Mouse (Mus musculus) lung, postnatal 25 days (tissue): ENCODE measurements around the gene Sgcg.

Experiments
- DNase-seq: peaks from one replicate; pipeline ENCODE4 v3.0.0; 2022; ENCODE audit warnings: low spot score

Sgcg gene

GRCm38 (mm10) chr14:61232016-61232568 lies 26.2 kb downstream of the Sgcg start:
- DNase-seq: no peak

GRCm38 (mm10) chr14:61230179-61230578 lies 28.1 kb downstream of the Sgcg start:
- DNase-seq: no peak

- DNase-seq: no peak
These were observed 28.5 kb downstream of the Sgcg start for GRCm38 (mm10) chr14:61229763-61230162.

DNA sequence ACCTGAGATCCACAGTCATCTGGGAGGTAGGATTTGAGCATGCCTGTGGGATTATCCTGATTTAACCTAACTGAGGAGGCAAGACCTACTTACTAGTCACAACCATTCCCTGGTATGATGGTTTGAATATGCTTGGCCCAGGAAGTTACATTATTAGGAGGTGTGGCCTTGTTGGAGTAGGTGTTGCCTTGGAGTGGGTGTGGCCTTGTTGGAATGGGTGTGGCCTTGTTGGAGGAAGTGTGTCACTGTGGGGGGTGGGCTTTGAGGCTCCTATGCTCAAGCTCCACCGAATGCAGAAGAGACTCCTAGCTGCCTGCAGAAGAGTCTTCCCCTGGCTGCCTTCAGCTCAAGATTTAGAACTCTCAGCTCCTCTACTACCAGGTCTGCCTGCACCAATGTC lies 32.1 kb downstream of the Sgcg start:
- no peak for DNase-seq

DNA sequence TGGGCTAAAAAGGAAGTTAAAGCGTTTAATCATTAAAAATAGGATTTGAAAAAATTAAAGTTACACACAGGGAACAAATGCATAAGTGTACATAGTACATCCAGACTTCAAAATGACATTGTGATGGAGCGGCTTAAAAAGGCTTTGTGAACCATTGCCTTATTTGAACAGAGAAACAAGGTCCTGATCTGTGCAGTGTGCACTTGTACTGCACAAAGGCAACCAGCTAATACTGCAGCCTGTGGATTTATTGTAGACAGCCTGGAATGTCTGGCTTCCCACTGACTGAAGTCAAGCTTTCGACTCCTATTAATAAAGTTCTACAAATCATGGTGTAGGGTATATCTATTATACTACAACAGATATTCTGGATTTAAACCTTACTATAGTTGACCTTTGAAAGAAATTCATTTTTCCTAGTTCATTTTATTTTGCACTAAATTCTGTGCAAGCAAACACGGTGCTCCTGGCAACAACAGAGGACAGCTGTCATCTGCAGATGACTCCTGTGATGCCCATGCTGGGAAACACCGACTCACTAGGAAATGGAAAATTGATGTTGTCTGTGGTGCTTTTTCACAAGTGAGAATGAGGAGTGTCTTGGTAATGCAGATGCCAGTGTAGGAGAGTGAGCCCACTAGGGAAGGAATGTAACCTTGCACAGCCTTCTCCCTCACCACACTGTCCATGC lies 33.8 kb downstream of the Sgcg start:
- DNase-seq: no peak

GRCm38 (mm10) chr14:61223740-61224139 lies 34.5 kb downstream of the Sgcg start:
- no peak for DNase-seq

- no peak for DNase-seq
These were observed 35.8 kb downstream of the Sgcg start for GRCm38 (mm10) chr14:61222506-61222905.

DNA sequence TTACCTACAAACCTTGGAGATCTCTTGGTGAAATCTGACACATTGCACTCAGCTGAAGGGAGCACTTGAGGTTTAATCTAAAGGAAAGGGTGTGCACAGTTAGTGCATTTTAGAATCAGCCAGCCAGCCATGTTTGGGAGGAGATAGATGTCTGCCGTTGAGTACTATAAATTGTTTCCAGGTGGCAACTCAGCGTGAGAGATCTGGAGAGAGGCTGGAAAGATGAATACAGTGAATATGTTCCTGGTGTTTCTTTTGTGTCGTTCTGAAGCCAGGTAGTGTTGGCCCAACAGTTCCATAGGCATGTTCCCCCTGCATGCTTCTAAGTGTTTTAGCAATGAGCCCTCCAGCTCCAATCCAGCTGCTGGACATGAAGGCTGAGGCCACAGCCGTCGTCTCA lies 37.1 kb downstream of the Sgcg start:
- DNase-seq: no peak

GRCm38 (mm10) chr14:61211754-61212153 lies 46.5 kb downstream of the Sgcg start:
- no peak for DNase-seq

GRCm38 (mm10) chr14:61210111-61210510 lies 48.2 kb downstream of the Sgcg start:
- no peak for DNase-seq

DNA sequence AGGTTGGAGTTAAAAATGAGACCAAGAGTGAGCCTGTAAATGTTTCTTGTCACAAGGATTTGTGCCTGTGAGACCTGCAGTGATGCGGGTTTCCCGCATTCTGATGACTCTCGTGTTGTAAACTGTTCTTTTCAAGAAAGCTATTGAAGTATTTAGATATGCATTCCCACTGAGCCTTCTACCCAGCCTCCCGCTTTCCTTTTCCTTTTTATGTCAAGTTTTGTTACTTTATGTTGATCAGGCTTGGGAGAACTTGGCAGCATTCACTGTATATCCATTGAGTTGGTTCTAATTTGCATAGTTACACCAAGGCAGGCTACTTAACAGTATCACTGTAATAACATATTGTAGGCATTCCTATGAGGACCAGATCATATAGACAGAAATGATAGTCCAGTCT lies 63.9 kb downstream of the Sgcg start:
- no peak for DNase-seq

DNA sequence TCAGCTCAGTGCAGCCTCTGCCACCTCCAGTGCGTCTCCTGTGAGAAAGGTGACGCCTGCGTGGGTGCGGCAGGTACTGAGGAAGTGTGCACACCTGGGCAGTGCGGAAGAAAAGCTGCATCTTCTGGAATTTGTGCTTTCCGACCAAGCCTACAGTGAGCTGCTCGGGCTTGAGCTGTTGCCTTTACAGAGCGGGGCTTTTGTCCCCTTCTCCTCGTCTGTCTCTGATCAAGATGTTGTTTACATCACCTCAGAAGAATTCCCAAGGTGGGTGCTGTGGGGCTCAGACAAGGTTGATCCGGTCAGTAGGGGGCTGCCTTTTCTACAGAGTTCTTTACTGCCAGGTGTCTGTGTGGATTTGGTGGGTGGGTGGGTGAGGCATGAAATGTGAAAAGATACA lies 66.0 kb downstream of the Sgcg start:
- no peak for DNase-seq

- DNase-seq: no peak
These were observed 66.4 kb downstream of the Sgcg start for GRCm38 (mm10) chr14:61191904-61192303.

DNA sequence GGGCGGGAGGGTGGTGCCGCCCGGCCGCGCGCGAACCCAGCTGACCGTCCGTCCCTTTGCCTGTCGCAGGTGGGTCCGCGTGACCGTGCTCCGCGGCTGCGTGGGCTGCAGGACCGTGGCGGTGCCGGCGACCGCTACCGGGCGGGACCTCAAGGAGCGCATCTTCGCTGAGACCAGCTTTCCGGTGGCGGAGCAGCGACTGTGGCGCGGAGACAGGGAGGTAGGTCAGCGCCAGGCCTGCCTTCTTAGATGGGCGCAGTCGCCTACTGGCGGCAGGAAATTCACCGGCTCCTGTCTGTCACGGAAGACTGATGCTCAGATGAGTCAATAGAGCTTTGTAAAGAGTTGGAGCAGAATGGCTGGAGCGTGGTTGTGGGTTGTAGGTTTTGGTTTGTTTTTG lies 85.1 kb downstream of the Sgcg start:
- DNase-seq: peak; percentile 53

- DNase-seq: peak; percentile 99
These were observed 85.6 kb downstream of the Sgcg start for GRCm38 (mm10) chr14:61172548-61173158.

GRCm38 (mm10) chr14:61171261-61171970 lies 86.9 kb downstream of the Sgcg start:
- DNase-seq: no peak
